Mouse (Mus musculus): ENCODE results near the gene Plxna1.

GRCm38 (mm10) chr6:89368812-89369211 is 6.4 kb upstream of the Plxna1 start:
- TF ChIP-seq CTCF (IDR thresholded peaks at IDR 0.05; ENCODE audit: extremely low read depth, insufficient read depth, low read length) = no peak
- TF ChIP-seq POLR2A (IDR thresholded peaks at IDR 0.05; ENCODE audit: extremely low read depth, insufficient read depth, low read length) = no peak
